Mouse (Mus musculus) adrenal gland, postnatal 10 days (tissue): Measurements from ENCODE around the gene 2310011J03Rik. TPM values are rescaled to one million over a fixed set of nuclear protein-coding genes. Genes with fewer than 3 reads are reported as not detected.
A peak's percentile ranks its signal among the peaks of the same experiment; 100 is the strongest.

Experiments used
- DNase-seq: peaks from one replicate; pipeline ENCODE4 v3.0.0; 2021; ENCODE audit warnings: mixed read lengths
- total RNA-seq, 2 experiments: library from RNA; stranded (reverse); gene quantifications; 2 replicates each; pipeline ENCODE4 v1.2.3; 2021

2310011J03Rik gene
- total RNA-seq, 2 experiments from 2014 or later: 24.0 to 26.7 TPM

DNA sequence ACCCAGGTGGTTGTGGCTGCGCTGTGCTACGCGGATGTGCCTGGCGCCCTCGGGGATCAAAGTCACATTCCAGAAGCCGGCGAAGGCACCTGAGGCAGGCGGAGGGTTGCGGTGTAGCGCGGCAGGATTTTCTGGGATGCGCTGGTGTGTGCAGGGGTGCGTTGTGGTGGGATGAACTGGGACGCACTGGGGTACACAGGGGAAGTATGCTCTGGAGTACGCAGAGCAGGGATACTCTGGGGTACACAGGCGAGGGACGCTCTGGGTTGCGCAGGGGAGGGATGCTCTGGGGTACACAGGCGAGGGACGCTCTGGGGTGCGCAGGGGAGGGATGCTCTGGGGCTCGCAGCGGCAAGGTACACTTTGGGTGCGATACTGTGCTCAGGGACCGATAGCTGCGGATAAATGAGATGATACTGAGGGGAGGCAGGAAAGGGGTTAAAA, 22.0 kb upstream of the 2310011J03Rik start:
- no peak for DNase-seq

DNA sequence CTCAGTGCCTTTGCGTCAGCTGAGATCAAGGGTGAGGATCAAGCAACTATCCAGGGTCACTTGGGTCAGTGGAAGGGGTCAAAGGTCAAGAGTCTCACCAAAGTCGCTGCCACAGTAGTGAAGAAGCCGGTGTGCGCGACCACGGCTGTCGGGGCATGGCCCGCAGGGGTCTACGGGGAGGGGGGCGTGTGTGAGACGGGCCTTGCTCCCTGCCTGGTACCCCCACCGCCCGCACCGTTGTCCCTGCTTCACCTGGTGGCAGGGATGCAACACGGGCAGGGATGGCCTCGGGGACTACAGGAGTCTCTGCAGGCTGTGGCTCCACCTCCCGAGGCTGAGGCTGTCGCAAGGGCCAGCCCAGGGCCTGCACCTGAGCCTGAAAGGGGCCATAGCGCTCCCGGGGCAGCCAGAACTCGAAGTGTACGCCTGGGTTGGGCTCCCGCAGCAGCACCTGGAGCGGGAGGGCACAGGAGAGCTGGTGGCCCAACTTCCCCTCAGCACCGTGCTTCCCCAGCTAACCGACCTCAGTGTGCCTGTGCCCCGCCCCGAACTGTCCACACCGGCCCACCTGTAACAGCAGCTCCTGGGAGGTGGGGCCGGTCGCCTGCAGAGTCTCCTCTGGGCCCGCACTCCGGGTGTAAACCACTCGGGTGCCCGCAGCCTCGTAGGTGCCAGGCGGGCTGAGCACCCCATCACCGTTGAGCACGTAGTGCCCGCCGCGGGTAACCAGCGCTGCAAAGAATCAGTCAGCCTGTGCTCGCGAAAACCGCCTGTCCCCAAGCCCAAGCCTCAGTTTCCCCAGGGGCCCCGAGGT, 21.4 kb upstream of the 2310011J03Rik start:
- no peak for DNase-seq

DNA sequence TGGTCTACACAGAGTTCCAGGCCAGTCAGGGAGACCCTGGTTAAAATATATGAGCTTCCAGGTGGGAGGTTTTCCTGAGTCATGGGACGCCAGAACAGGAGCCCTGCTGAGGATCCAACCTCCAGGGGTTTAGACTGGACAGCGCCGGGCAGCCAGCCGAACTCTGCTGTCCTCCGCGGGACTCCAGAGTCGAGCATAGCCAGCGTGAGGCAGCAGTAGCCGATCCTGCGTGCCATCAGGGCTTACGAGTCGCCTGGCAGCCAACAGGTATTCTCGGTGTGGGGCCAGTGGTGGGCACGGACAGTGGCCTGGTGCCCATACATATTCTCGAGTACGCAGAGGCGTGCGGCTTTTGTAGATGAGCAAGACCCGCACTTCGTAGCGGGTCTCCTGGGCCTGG, 20.7 kb upstream of the 2310011J03Rik start:
- no peak for DNase-seq

DNA sequence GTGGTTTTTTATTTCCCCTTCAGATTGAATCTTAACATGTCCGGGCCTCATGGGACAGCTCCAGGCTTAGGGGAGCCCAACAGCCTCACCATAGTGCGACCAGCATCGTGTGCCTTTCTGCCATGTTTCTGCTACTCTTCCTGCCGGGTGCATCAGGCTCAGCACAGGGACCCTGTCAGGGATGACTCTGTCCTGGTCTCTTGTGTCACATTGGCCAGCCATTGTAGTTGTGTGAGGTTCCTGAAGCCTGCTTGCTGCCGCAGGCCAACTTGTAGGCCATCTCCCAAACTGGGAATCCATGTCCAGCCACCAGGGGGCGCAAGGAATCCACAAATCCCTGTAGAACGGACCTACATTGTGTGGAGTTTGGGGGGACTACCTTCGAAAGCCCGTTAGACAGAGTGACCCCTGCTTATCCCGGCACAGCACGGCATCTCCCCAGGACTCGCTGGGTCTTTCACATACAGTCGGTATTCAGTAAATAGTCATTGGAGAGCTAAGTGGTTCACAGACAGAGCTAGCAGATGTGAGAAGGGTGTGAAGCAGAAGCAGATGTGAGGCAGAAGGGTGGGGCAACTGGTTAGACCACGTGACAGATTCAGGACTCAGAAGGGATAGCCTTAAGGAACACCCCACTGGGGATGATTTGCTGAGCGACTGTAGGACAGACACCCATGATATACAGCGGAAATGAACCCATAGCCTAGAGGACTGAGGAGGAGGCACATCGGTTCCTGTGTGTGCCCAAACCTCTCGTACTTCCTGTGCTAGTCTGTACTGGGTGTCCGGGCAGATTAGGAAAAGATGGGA, 19.8 kb upstream of the 2310011J03Rik start:
- DNase-seq: peak; percentile 90

DNA sequence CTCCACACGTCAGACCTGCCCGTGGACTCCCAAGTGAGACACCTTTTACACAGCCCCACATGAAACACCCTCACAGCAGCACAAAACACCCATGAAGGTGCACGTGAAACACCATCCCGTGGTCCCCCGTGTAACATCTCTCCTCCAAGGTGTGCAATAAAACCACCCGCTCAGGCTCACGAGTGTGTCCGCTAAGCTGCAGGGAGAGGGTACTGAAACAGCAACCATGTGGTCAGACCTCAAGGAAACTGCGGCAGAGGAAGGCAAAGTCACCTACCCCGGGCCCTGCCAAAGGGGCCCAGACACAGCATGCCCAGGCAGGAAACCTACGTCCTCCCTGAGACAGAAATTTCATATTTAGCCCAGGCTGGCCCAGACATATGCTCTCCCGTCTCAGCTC, 15.9 kb upstream of the 2310011J03Rik start:
- no peak for DNase-seq

DNA sequence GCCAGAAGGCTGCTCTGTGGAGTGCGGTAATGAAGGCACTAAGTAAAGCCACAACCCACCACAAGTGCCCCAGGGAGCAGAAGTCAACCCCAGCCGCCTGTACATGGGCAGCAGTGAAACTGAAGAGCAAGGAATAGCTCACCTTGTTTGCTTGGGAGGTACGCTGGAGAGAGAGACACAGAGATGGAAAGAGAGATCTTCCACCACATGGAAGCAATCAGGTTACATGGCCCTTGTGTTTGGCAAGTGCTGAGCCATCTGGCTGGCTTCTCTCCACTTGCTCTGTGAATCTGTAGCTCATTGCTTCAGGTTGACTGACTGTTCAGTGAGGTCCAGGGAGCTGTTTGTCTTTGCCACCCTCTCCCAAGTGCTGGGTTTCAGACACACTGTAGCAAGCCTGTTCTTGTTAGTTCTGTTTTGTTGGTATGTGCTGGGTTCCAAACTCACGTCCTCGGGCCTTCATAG, 12.2 kb upstream of the 2310011J03Rik start:
- DNase-seq: no peak

DNA sequence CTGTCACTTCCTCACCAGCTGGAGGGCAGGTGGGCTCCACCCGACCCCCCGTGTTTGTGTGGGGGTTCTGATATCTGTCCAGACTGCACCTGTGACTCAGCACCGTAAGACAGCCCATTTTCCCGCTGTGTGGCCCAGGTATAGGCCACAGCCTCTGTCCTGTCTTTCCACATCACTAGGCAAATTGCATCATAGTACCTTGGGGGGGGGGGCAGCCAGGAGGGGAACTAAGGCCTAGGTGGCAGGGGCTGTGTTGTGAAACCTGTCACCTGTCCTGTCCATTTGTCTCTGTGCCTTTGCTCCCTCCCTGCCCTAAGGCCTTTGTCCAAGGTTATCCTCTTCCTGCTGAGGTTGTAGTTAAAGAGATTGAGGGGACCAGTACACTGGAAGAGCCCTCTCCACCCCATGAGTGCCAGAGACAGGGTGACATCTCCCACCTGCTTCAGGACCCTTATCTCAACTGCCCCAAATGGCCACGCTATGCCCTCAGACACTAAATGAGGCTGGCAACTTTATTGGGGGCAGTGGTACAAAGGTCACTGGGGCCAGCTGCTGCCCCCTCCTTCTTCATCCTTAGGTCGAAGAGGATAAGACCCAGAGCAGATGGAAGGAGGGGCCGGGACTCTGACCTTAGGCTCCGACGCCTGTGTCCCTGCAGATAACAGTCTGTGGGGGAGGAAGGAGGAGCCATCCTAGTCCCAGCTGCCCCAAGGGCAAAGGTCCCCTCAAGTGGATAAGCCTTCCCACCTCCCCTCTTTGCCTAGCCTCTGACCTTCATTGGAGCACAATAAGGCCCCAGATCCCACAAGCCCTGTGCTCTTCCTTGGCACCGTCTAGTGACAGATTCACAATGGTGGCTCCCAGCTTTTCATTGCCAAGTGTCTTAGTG, 11.5 kb upstream of the 2310011J03Rik start:
- DNase-seq: no peak

DNA sequence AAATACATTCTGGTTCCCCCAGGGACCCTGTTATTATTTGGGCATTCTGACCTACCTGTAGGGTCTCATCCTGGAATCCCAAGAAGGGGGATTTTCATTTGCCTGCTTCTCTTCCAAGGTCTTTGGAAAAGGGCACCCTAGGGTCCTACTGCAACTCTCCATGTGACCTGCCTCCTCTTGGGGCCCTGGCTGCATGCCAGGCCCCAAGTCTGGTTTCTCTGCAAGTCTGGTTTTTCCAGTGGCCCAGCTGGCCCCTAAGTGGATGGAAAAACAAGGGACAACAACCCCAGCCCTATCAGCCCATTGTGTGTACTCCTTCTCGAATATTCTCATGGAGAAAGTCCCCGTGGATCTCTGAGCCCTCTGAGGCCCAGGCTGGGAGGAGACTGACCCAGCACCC, 10.6 kb upstream of the 2310011J03Rik start:
- no peak for DNase-seq

DNA sequence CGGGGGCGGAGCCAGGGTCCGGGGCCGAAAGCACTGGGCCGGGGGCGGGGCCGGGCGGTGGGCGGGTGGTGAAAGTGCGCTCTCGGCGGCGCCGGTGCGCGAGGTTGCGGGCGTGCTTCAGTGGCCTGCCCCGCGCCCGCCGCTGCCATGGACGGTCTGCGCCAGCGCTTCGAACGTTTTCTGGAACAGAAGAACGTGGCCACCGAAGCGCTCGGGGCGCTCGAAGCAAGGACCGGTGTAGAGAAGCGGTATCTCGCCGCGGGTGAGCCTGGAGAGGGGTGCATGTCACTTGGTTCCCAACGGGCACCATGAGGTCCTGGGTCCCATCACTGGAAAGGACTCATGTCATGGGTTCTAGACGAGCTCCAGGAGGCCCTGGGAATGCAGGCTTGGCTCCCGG, 9.7 kb upstream of the 2310011J03Rik start:
- no peak for DNase-seq

DNA sequence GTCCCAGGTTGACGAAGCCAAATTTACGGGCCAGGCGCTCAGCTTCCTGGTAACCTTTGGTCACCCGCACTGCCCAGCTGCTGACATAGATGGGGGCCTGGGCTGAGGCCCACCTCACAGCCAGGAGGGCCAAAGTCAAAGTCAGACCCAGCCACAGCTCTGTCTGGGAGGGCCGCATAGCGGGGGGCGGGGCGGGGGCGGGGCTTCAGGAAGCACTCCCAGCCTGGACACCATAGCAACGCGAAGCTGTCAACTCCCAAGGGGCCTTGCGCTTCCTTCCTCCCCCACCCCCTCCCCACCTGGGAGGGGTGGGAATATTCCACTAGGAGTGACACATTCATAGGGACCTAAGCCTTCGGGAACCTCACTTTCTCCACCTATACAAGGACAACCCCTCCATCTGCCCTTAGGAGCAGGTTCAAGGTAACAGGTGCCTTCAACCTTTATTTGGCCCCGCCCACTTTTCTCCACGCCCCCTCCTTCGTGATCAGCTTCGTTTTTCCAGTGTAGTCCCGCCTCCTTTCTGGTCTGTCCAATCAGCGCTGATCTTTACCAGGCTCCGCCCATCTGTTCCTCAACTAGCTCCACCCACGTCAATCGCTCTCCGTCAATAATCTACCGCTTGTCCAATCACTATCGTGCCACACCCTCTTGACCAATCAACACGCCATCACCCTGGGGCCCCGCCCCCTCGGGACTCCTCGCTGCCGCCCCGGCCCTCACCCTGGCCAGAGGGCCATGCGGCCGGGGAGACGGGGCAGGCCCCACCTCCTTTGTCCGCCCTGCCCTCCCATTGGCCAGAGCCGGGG, 9.1 kb upstream of the 2310011J03Rik start, which contains the start of the genes Pcsk4 and Reep6:
Pcsk4 (minus strand) TSS at position 226 of the 809 bp plus-strand sequence.
Reep6 (plus strand) TSS at position 681 of the 809 bp plus-strand sequence.
- DNase-seq: peak; percentile 97

DNA sequence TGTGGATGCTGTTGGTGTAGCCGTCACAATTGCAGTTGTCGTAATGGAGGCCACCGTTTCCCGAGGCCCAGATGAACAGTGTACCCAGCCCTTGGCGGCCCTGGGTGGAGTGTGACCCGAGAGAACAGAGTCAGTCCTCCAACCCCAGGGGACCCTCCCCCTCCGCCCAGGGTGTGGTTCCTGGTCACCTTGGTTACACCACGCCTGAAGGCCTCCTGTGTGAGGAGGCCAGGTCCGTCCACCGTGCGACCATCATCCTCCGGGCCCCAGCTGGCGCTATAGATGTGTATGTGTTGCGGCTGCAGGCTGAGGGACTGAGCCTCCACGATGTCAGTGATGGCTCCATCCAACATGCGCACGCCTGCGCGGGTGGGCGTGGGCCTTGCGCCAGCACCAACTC, 4.7 kb upstream of the 2310011J03Rik start:
- peak; percentile 33 for DNase-seq

DNA sequence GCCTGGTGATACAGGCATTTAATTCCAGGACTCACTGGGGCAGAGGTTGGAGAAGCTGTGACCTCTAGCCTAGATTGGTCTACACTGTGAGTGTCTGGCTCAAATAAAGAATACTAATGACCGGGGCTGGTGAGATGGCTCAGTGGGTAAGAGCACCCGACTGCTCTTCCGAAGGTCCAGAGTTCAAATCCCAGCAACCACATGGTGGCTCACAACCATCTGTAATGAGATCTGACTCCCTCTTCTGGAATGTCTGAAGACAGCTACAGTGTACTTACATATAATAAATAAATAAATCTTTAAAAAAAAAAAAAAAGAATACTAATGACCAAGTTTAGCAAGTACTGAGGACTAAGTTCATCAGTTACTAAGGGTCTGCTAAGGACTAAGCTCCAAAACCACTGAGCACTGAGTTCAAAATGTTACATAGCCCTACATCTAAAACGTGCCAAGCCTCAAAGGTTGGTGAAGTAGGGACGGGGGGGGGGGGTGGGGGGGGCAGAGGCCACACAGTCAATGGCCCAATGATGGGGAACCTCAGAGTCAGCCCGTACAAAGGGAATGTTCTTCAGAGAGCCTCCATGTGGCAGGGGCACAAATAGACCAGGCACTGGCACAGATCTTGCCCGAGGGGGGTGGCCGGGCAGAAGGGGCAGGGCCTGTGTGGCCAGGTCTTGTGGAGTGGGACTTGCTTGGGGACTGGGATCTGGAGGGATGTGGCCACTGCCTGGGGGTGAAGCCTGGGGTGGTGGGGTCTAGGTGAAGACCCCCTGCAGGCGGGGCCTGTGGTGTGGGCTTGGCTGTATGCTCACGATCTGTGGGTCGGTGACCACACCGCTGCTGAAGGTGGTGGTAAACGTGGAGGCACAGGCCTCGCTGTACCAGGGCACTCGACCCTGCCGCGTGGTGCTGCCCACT, 4.0 kb upstream of the 2310011J03Rik start:
- DNase-seq: peak; percentile 41

DNA sequence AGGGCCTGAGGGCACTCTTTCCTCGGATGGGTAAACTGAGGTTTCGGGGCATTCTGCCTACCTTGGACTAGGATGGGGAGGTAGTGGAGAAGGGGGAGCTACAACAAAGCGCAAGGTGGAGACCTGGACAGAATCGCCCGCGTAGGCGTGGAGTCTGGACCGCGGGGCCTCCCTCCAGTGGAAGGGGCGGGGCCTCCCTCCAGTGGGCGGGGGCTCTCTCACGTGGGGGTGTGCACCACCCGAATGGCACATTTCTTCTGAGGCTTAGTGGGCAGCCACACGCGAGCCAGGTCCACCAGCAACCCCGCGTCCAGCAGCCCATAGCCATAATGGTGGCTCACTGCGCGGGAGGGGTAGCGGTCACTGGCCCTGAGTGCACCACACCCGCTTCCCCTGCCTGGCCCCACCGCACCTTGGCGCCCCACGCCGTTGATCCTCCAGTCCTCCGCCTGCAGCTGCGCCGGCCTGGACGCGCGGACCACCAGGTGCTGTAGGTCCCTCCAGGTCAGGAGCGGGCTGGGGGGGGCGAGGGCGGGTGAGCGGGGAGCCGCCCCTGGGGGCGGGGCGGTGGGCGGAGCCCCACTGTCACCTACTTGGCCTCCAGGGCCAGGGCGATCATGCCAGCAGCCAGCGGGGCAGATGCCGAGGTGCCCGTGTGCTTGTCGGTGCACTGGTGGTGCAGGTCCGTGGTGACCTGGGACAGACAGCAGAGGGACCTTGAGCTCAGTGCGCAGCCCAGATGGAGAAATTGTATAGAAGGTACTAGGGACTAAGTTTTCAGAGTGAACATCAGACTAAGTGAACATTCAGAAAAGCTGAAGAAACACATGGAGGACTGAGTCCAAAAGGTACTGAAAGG, 3.2 kb upstream of the 2310011J03Rik start:
- peak; percentile 90 for DNase-seq

DNA sequence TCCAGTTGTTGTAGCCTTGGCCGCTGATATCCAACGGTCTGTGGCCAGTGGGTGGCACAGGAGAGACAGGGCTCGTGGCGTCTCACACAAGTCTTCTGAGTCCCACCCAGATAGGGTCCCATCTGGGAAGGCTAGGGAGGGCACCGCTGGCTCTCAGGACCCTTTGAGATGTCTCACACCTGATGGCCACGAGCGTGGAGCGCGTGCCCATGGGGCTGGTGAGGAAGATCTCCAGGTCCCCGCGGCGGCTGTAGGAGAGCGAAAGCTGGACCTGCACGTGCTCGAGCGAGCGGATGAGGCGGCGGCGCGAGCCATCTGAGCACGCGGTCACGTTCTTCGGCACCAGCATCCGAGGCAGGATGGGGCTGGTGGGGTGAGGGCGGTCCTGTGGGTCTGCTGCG, 2.5 kb upstream of the 2310011J03Rik start:
- DNase-seq: peak; percentile 43

DNA sequence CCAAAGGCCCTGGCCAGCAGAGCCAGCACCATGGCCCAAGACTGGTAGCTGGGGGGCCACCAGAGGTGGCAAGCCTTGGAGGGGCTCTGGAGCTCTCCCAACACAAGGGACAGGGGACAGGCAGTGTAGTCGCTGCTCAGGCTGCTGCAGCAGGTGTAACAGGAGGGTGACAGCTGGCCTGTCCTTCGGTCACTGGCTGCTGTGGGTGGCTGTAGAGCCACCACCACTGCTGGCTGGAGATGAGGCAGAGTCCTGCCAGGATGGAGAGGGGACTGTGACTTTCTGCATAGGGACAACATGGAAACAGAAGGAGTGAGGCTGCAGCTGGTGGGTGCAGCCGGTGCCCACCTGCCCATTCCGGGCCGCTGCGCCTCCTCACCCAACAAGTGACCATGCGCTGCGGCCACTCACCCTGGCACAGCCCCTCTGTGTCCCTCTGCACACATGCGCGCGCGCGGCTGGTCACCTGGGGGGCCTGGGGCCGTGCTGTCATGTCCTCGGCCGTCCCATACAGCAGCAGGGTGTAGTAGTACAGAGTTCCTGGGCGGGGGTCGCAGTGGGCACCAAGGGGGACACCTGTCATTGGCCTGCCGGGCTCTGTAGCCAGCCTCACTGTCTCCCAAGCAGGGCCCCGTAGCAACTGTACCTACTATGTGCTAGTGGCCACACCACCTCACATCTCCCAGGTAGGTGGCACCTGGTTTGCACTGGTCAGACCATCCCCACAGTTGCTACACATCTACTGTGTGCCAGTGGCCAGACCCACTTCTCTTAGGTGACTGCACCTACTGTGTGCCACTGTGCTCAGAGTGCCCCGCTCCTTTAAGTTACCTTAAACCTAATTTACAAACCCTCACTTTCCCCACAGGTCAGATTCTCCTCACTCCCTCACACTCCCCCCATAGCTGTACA, 1.6 kb upstream of the 2310011J03Rik start:
- DNase-seq: no peak

DNA sequence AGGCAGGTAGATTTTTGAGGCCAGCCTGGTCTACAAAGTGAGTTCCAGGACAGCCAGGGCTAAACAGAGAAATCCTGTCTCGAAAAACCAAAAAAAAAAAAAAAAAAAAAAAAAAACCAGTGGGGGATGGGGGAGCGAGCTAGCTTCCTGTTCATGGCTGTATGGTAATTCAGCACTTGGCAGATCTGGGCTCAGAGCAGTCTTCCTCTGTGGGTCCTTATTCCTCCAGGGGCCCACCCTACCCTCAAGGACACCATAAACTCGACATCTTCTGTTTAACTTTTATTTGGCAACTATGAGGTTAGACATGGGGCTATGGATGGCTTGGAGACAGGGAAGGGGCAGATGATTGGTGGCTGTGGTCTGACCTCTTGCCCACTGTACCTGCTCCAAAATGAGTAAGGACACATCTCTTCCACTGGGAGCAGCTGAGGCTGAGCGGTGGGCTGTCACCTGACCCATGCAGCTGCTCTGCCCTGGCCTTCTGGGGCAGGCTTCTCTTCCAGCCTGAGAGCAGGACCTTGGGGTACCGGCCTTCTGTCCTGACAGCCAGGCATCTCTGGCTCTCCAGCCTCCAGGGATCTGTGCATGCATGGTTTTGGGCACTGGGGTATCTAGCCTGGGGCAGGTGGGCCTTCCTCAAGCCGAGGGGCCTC, 805 bp upstream of the 2310011J03Rik start:
- no peak for DNase-seq

DNA sequence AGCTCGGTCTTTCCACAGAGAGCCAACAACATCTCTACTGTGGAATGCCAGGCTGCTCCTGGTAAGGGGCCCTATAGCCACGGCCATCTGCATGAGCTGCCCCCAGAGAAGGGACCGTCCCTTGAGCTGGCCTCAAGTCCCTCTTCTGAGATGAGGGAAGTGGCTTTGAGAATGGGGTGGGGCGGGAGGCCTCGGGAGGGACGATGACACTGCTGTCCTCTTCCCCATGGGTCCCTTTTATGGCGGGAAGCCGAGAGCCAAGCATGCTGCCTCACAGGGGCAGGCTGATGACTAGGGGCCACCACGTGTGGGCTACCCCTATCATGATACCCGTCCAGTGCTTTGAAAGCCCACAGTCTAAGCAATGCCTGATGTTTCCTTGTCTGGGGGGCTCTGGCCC, 3.3 kb downstream of the 2310011J03Rik start:
- no peak for DNase-seq
